Comparison of ENCODE assay signal across 9 mouse cellular contexts in genomic region chr16:21795071-21795470, GRCm38 (mm10). TPM values are rescaled to one million over a fixed set of nuclear protein-coding genes. Genes with fewer than 3 reads are reported as not detected.
DNase-seq lines count a peak whose midpoint lies in the region; ATAC-seq lines count a peak whose summit lies in the region.
"Had no signal": no experiment of that assay in that cellular context is flagged by ENCODE, and none has a peak within 500 bp of the region (broad histone marks: within the 10 kb centered on the region; RNA-seq: fewer than 3 reads in every experiment).

No protein-coding gene starts in this region.

- no peaks in the 10 kb centered on the region for H3K27me3 ChIP-seq in forebrain, embryonic 13.5 days
- H3K27me3 ChIP-seq in liver, embryonic 12.5 days (replicated peaks) = no peaks in the 10 kb centered on the region

- WGBS in forebrain, embryonic 13.5 days = 16% methylated on average over 5 of the region's 5 CpGs
- 12% methylated on average over 5 of the region's 5 CpGs for WGBS in liver, embryonic 12.5 days (ENCODE audit: insufficient replicate concordance)

- H3K36me3 ChIP-seq in forebrain, embryonic 13.5 days (ENCODE audit: poor library complexity, severe bottlenecking) = peaks cover 8% of the 10 kb centered on the region; the same call in 1 of the 2 replicates
- peaks cover 30% of the 10 kb centered on the region for H3K36me3 ChIP-seq in liver, embryonic 12.5 days

- DNase-seq in thymus, postnatal 0 days (ENCODE audit: low spot score) = peak; percentile 30
- DNase-seq in thymus, postnatal 14 days = no peak
- no peak for DNase-seq in cerebellum, adult 18-20 months
- no peak for DNase-seq in urinary bladder, postnatal 25 days (ENCODE audit: low spot score)
- DNase-seq in gastrocnemius, adult 8-10 months (ENCODE audit: low spot score in 2 of 2) = no peak
- DNase-seq: embryo, embryonic 11 days; right cerebral cortex, postnatal 4 days had no signal

- peak overlapping the region; percentile 91 for H3K9ac ChIP-seq in forebrain, embryonic 13.5 days
- H3K9ac ChIP-seq in liver, embryonic 12.5 days = peak overlapping the region; percentile 91

- no peaks in the 10 kb centered on the region for H3K9me3 ChIP-seq in forebrain, embryonic 13.5 days (replicated peaks)
- H3K9me3 ChIP-seq in liver, embryonic 12.5 days (replicated peaks) = no peaks in the 10 kb centered on the region

- peaks cover 16% of the 10 kb centered on the region for H3K4me1 ChIP-seq in forebrain, embryonic 13.5 days
- peaks cover 48% of the 10 kb centered on the region for H3K4me1 ChIP-seq in liver, embryonic 12.5 days

- H3K27ac ChIP-seq in forebrain, embryonic 13.5 days = no peak overlapping the region
- peak overlapping the region; percentile 97; the same call in 1 of the 2 replicates for H3K27ac ChIP-seq in liver, embryonic 12.5 days

- H3K4me3 ChIP-seq in forebrain, embryonic 13.5 days = peak overlapping the region; percentile 83
- peak overlapping the region; percentile 88 for H3K4me3 ChIP-seq in liver, embryonic 12.5 days

- ATAC-seq in forebrain, embryonic 13.5 days = no peak
- ATAC-seq in liver, embryonic 12.5 days = 0 out of 2 replicates have a peak, but pooled peaks have one; percentile 24

- peak overlapping the region; percentile 82 for H3K4me2 ChIP-seq in forebrain, embryonic 13.5 days
- peak overlapping the region; percentile 81 for H3K4me2 ChIP-seq in liver, embryonic 12.5 days

RNA-seq across cellular contexts. Expression of gene Map3k13, which starts 0.9 kb away (rescaled TPM):
- 0.59 and 0.66 TPM in 2 replicates for polyA plus RNA-seq in thymus, postnatal 0 days (2015; fragmentation: Nextera tagmentation; extraction: Ambion mirVana)
- polyA plus RNA-seq in forebrain, embryonic 13.5 days (2015; fragmentation: Nextera tagmentation; extraction: Ambion mirVana) = 4.3 and 4.5 TPM in 2 replicates
- polyA plus RNA-seq in liver, embryonic 12.5 days (2016; fragmentation: Nextera tagmentation; extraction: Ambion mirVana) = 0.35 and 0.41 TPM in 2 replicates
- under 1 TPM; 0.56 to 0.75 (median 0.61) TPM for total RNA-seq in gastrocnemius, adult 8-10 months (2022)

RNA-seq across cellular contexts. Expression of gene Ehhadh, which starts 7.5 kb away (rescaled TPM):
- 8.3 and 9.9 TPM in 2 replicates for polyA plus RNA-seq in thymus, postnatal 0 days (2015; fragmentation: Nextera tagmentation; extraction: Ambion mirVana)
- polyA plus RNA-seq in forebrain, embryonic 13.5 days (2015; fragmentation: Nextera tagmentation; extraction: Ambion mirVana) = 0.59 and 0.61 TPM in 2 replicates
- polyA plus RNA-seq in liver, embryonic 12.5 days (2016; fragmentation: Nextera tagmentation; extraction: Ambion mirVana) = 5.0 TPM in 2 replicates
- total RNA-seq in gastrocnemius, adult 8-10 months (2022) = 1 to 10 TPM; 6.1 to 8.3 (median 7.1) TPM
